Mouse (Mus musculus): Measurements from ENCODE around the gene Fcgr3.
"Not testable (repeated sequence)": the region's sequence is repeated elsewhere in the genome, so short reads cannot be mapped to it uniquely, and the experiment has no call there.

The Fcgr3 gene

DNA sequence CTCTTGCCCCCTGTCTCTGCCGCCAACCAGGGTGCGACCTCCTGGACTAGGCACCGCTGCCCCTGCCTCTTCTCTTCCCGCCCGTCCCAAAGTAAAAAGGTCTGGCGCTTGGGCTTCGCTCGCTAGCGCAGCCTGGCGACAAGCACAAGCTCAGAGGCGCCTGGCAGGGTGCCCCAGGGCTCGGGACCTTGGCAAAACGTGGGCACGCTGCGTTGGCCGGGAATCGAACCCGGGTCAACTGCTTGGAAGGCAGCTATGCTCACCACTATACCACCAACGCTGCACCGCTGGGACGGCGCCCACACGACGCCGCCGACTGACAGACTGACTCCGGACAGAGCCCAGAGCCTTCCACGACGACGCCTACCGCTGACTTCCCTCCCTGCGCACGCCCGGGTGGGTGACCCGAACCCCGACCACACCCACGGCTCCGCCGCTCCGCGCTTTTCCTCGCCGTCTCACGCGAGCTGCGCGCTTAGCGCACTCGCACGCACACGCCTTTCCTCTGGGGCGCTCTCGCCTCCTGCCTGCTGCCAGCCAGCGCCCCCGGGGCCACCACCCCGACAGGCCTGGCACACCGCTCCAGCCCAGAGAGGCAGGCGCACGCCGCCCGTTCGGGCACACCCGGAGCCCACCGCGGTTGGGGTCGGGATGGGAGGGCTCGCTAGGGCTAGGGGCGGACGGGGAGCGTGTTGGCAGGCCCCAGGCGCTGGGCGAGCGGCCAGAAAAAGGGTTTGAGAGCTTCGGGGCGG is at the start of gene Fcgr3:
Gene Fcgr3 (minus strand): TSS at position 445 of the 752 bp plus-strand sequence.
- in situ Hi-C loops (cut with MboI; ENCODE audit: low pct_unique_long_range_greater_than_20kb in 1 of 2, low sequenced_read_pairs in 2 of 2, unreplicated experiment in 1 of 2) = not testable (repeated sequence)

DNA sequence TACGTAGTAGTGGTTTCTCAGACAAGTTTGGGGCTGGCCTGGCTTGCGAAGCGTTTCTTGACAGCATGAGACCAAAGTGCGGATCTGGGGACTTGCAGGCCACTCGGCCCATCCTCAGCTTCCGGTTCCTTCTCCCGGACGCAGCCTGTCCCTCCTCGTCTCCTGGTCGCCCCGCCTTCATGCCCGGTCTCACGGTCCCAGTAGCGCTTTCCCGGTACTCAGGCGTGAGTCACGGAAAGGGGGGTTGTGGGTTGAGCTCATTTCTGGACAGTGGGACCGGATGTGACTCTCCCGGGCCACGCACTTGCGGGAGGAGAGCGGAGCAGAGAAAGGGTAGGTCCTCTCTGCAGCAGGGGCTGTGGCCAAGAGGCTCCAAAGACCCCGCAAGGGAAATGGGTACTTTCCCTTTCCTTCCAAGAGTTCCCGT is 49.2 kb upstream of the Fcgr3 start, which contains the start of gene Cfap126:
Gene Cfap126 (plus strand): TSS at position 46 of the 427 bp plus-strand sequence.
- in situ Hi-C loops (cut with MboI; ENCODE audit: low pct_unique_long_range_greater_than_20kb in 1 of 2, low sequenced_read_pairs in 2 of 2, unreplicated experiment in 1 of 2) = loop anchor here in 1 of 2 experiments (5.0 kb wide), 1 partner anchor 108 kb away; the partner anchor contains the start of gene Tomm40l

DNA sequence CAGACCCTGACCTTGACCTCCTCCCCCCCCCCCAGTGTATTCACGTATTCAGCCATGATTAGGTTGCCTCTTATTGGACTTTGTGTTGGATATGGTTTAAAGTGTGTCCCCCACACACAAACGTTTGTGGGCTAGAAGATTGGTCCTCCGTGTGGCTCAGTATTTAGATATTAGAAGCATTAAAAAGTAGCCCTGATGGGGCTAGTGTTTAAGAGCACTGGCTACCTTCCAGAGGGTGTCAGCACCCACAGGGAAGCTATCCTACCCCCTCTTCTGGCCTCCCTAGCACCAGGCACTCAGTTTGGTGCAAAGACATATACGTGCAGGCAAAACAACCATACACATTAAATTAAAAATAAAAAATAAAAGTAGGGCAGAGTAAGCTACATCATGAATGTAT is 48.3 kb upstream of the Fcgr3 start:
- in situ Hi-C loops (cut with MboI; ENCODE audit: low pct_unique_long_range_greater_than_20kb in 1 of 2, low sequenced_read_pairs in 2 of 2, unreplicated experiment in 1 of 2) = loop anchor here in 1 of 2 experiments (5.0 kb wide), 1 partner anchor 109 kb away; the partner anchor contains the start of gene Tomm40l

DNA sequence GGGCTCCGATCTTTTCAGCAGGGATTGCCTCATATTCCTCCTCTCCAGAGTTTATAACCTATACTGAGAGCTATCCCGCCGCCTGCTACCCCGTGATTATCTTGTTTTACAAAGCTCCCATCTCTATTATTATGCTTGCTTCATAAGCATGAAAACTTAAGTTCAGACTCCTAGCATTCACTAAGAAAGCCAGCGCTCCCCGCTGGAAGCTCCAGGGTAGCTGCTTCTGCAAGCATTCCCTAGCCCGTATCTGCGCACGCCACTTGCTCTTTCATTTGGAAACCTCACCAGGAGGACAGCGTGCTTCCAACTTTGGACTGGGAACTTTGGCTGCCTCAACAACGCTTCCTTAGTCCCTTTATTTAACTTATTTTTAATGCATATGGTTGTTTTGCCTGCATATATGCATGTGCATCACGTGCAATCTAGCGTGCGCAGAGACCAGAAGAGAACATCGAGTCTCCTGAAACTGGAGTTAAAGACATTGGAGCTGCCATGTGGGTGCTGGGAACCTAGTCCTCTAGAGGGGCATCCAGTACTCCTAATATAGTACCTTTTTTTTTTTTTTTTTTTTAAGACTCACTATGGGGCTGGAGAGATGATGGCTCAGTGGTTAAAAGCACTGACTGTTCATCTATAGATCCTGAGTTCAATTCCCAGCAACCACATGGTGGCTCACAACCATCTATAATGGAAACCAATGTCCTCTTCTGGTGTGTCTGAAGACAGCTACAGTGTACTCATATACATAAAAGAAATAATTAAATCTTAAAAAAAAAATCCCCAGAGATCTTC is 47.2 kb upstream of the Fcgr3 start:
- in situ Hi-C loops (cut with MboI; ENCODE audit: low pct_unique_long_range_greater_than_20kb in 1 of 2, low sequenced_read_pairs in 2 of 2, unreplicated experiment in 1 of 2) = loop anchor here in 1 of 2 experiments (5.0 kb wide), 1 partner anchor 110 kb away; the partner anchor contains the start of gene Tomm40l

DNA sequence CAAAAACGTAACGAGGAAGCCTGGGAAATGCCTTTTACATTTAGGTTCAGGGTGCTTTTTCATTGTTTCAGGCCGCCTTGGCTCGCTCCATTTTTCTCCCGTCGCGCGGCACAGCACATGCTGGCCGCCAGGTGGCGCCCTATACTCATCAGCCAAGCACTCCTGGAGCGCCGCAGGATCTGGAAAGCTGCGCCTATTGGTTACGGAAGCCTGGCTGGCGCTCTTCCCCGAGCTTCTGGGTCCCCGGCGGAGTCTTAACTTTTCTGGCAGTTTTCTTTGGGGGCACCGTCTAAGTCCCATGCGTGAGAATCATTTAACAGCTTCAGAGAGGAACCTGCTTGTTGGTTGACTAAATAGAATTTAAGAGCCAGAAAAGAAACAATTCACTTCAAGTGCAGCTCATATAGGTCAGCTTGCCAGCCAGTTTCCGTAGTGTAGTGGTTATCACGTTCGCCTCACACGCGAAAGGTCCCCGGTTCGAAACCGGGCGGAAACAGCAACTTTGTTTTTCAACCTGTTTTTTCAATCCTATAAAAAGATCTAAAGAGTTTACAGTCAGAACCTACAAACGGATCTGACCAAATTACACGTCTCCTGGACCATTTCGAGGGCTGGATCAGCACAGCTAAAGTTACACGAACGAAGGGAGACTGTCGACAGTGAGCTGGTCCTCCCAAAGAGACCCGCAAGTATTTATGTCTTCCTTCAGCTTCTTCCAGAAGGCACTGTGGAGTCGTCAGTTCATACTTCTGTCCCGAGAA is 46.5 kb upstream of the Fcgr3 start:
- in situ Hi-C loops (cut with MboI; ENCODE audit: low pct_unique_long_range_greater_than_20kb in 1 of 2, low sequenced_read_pairs in 2 of 2, unreplicated experiment in 1 of 2) = loop anchor here in 1 of 2 experiments (5.0 kb wide), 1 partner anchor 111 kb away; the partner anchor contains the start of gene Tomm40l

DNA sequence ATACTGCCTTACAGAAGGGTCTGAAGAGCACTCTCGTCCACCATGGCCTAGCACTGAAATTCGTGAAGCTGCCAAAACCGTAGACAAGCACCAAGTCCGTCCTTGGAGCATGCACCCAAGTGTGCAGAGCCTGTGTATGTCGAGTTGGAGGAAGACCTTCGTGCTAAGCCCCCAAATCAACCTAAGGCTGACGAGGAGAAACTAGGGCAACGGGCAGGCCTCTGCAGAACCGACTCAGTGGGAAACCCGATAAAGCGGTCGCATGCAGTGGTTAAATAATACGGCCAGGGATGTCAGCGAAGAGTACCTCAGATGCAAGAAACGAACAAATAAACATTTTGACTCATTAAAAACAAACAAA is 45.9 kb upstream of the Fcgr3 start:
- in situ Hi-C loops (cut with MboI; ENCODE audit: low pct_unique_long_range_greater_than_20kb in 1 of 2, low sequenced_read_pairs in 2 of 2, unreplicated experiment in 1 of 2) = loop anchor here in 1 of 2 experiments (5.0 kb wide), 1 partner anchor 112 kb away; the partner anchor contains the start of gene Tomm40l

DNA sequence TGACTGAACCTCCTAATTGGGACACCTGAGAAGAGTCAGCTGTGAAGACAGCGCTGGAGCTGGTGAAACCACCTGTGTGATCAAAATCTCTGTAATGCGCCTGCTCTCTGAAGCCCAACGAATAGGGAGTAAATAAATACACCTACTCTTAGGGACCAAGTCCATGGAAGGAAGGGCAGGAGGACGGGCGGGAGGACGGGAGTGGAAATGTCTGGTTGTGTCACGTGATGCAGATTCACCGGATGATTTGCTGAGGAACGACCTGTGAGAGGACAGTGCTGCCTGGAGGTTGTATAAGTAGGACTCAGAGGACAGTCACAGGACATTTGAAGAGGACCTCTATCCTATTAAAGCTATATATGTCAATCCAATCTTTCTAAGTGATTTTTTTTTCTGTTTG is 44.9 kb upstream of the Fcgr3 start:
- in situ Hi-C loops (cut with MboI; ENCODE audit: low pct_unique_long_range_greater_than_20kb in 1 of 2, low sequenced_read_pairs in 2 of 2, unreplicated experiment in 1 of 2) = loop anchor here (5.0 to 10.0 kb wide), 2 partner anchors 65 to 113 kb away; partner anchors contain the start of gene Tomm40l (in 1 of the 2)

DNA sequence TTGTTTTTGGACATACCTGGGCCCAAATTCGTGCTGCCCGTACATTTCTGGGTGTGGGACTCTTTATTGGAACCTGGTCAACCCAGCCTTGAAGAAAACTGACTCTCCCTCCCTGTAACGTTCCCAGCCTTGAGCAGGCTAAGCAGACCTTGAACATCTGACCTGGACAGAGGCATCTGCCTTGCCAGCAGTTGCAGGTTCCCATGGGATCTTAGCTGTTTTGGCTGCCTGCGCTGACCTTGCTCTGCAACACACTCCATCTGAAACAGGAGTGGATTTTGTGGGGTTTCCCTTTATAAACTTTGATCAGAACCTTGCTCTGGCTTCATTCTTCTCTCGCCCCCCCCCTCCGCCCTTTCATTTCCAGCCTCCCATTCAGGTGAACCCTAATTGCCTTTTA is 40.5 kb upstream of the Fcgr3 start:
- in situ Hi-C loops (cut with MboI; ENCODE audit: low pct_unique_long_range_greater_than_20kb in 1 of 2, low sequenced_read_pairs in 2 of 2, unreplicated experiment in 1 of 2) = loop anchor here in 1 of 2 experiments (10.0 kb wide), 1 partner anchor 60 kb away; no protein-coding TSS in a partner anchor

DNA sequence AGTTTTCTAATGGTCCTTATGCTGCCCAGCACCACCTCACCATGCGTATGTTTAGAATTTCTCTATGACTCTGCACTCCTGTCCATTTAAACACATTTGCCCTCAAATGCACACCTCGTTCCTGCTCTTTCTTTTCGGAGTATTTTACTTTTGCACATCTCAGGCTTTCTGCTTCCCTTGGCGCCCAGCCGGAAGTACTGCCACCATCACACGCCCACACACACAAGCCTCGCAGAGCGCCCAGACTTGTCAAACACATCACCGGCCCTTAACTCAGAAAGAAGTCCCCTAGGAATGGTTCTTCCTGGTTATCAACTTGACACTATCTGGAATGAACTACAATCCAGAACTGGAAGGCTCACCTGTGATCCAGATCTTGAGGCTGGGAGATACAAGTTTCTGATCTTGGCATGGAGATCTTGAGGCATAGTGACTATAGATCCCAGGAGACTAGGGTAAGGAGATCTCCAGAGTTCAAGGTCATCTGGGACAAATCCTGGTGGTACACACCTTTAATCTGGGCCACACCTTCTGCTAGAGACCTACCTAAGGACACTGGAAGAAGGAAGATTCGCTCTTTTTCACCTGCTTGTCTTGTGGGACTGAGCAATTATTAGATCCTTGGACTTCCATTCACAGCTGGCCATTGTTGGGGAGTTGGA is 38.6 kb upstream of the Fcgr3 start:
- in situ Hi-C loops (cut with MboI; ENCODE audit: low pct_unique_long_range_greater_than_20kb in 1 of 2, low sequenced_read_pairs in 2 of 2, unreplicated experiment in 1 of 2) = loop anchor here (5.0 to 10.0 kb wide), 2 partner anchors 51 to 59 kb away; no protein-coding TSS in a partner anchor

DNA sequence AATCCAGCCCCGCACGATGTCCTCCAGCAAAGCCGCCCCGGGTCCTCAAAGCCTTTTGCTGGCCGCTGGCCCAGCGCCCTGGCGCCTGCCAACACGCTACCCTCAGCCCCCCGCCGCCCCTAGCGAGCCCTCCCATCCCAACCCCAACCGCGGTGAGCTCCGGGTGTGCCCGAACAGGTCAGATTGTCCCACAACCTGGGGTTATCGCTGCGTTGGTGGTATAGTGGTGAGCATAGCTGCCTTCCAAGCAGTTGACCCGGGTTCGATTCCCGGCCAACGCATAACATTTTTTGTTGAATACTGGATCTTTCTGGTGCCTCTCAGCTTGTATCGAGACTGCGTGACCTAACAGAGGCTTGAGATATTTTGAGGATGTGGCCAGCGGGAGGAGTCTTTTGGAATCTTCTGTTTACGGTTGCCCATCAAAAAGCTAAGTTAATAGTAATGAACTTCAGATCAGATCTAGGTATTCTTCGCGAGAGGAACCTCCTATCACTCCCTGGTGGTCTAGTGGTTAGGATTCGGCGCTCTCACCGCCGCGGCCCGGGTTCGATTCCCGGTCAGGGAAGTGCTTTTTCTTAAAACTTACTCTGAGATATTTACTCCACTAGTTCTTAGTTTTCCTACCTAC is 37.9 kb upstream of the Fcgr3 start:
- in situ Hi-C loops (cut with MboI; ENCODE audit: low pct_unique_long_range_greater_than_20kb in 1 of 2, low sequenced_read_pairs in 2 of 2, unreplicated experiment in 1 of 2) = loop anchor here (5.0 to 10.0 kb wide), 2 partner anchors 50 to 58 kb away; no protein-coding TSS in a partner anchor

DNA sequence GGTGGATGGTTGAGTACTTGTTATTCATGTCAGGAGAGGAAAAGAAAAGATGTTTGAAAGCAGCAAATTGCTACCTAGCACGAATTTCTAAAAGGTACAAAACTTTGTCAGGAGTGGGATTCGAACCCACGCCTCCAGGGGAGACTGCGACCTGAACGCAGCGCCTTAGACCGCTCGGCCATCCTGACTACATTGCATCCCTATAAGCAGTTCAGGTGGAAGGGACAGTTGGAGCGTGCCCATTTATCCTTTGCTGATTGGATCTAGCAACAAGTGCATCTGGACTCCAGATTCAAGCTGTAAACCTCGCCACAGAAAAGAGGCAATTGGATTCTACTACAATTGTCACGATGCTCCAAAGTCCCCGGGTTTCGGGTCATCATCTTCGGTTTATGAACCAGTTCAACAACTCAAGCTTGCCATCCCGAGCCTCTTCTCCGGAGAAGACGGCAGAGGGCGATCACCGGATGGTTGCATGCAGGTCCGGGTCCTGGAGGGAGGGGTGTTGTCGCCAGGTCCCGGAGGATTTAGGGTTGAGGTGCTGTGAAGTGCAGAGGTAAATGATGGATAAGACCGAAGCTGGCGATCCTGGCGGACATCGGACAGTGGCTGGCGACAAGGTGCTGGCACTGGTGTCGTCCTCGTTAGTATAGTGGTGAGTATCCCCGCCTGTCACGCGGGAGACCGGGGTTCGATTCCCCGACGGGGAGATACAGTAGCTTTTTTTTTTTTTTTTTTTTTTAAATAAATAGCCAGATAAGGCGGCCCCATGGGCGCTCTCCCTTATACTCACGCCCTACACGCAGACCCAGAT is 37.2 kb upstream of the Fcgr3 start:
- in situ Hi-C loops (cut with MboI; ENCODE audit: low pct_unique_long_range_greater_than_20kb in 1 of 2, low sequenced_read_pairs in 2 of 2, unreplicated experiment in 1 of 2) = loop anchor here (5.0 to 10.0 kb wide), 2 partner anchors 50 to 57 kb away; no protein-coding TSS in a partner anchor

DNA sequence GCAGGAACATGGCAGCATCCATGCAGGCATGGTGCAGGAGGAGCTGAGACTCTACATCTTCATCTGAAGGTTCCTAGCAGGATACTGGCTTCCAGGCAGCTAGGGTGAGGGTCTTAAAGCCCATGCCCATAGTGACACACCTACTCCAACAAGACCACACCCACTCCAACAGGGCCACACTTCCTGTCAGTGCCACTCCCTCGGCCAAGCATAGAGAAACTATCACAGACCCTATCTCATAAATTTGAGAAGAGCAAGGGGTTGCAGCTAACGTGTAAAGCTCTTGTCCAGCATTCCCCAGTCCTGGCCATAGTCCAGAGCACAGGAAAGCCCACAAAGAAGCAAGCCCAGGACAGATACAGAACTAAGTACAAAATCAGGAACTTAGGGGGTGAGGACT is 36.3 kb upstream of the Fcgr3 start:
- in situ Hi-C loops (cut with MboI; ENCODE audit: low pct_unique_long_range_greater_than_20kb in 1 of 2, low sequenced_read_pairs in 2 of 2, unreplicated experiment in 1 of 2) = loop anchor here (5.0 to 10.0 kb wide), 2 partner anchors 49 to 56 kb away; no protein-coding TSS in a partner anchor

DNA sequence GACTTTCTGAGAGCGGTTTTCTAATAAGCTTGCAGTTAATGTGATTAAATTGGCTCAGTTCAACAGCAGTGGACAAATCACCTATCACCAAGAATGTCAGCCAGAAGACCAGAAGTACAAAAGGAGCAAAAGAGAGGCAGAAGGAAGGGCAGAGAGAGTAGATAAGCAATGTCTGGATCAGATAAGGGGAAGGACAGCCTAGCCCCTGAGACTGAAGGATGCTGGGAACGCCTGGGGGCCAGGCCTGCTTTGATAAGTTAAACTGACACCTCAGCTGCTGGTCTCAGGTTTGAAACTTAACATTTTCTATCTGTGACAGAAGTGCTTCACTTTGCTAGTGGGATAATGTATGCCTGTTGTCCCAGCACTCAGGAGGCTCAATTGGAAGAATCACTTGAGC is 32.9 kb upstream of the Fcgr3 start:
- in situ Hi-C loops (cut with MboI; ENCODE audit: low pct_unique_long_range_greater_than_20kb in 1 of 2, low sequenced_read_pairs in 2 of 2, unreplicated experiment in 1 of 2) = no loop called here

DNA sequence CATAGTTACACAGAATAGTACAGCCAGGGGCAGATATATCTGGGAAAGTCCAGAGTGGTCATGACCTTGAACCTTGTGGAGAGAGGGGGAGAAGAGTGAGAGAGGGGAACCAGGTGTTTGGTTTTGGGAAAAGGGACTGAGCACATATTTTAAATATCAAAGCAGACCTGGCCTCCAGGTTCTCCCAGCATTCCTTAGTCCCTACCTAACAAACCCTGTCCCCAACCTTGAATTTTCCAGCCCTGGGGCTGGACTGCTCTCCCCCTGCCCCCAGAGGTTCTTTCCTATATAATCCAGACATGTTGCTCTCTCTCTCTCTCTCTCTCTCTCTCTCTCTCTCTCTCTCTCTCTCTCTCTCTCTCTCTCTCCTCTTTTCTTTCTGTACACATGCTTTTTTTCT is 32.4 kb upstream of the Fcgr3 start:
- in situ Hi-C loops (cut with MboI; ENCODE audit: low pct_unique_long_range_greater_than_20kb in 1 of 2, low sequenced_read_pairs in 2 of 2, unreplicated experiment in 1 of 2) = no loop called here

DNA sequence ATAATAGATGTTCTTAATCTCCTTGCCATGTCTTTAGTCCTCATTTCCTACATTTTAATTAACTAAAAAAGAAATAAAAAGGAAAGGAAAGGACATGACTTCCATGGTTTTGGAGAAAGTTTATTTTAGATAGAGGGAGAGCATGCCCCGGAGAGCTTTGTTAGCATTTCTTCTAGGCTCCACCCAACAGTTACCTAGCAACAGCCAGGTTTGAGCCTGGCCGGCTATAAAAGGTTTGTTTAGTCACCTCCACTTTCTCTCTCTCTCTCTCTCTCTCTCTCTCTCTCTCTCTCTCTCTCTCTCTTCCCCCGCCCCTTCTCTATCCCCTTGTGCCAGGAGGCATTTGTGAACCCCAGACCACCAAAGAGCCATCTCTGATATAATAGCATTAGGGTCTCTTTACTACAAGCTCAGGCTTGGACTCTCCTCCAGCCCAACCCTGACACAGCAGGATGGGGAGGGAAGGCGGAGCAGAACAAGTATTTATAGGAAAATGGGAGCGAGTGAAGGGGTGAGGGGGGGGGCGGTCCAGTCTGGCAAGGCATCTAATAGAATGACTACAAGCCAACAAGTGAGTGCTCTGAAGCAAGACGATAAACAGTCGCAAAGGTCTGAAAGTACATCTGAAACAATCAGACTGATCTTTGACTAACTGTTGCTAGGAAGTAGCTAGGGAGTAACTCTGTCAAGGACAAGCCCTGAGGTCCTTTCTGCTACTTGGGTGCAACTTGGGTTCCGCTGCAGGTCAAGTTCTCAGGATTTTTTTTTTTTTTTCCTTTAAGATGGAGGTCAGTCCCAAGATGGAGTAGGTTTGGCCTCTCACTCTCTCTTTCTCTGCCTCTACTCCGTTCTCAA is 31.6 kb upstream of the Fcgr3 start:
- in situ Hi-C loops (cut with MboI; ENCODE audit: low pct_unique_long_range_greater_than_20kb in 1 of 2, low sequenced_read_pairs in 2 of 2, unreplicated experiment in 1 of 2) = no loop called here

DNA sequence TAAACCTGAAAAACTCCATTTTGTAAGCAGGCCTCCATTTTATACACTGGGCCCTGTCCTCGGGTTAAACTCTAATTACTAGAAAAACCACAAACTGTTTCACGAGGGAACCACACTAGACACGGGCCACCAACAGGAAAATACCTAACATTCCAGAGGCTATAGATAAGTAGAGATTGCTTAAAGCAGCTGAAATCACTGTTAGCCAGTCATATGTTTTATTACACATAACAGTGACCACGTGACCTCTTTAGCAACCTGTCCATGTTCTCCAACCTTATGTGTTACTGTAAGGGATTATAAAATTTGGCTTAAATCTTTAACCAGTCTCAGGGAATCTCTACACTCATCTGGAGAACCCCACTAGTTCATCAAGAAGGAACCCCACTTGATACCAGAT is 29.7 kb upstream of the Fcgr3 start:
- in situ Hi-C loops (cut with MboI; ENCODE audit: low pct_unique_long_range_greater_than_20kb in 1 of 2, low sequenced_read_pairs in 2 of 2, unreplicated experiment in 1 of 2) = no loop called here
